Mouse (Mus musculus): ENCODE results near the gene Sptssa. TPM values are rescaled to one million over a fixed set of nuclear protein-coding genes. Genes with fewer than 3 reads are reported as not detected.

The Sptssa gene
- polyA plus RNA-seq, 1 experiment: 0.14 TPM

- H3K4me1 ChIP-seq (ENCODE audit: control insufficient read depth): no peaks in the 10 kb centered on the region
- peaks cover 14% of the 10 kb centered on the region for H3K36me3 ChIP-seq (ENCODE audit: control insufficient read depth)
- no peak overlapping the region for H3K4me3 ChIP-seq (replicated peaks)
- TF ChIP-seq GATA1 (IDR thresholded peaks at IDR 0.05; ENCODE audit: low read length) (no peak), TAL1 (IDR thresholded peaks at IDR 0.05; ENCODE audit: low read length) (no peak)
- H3K9me3 ChIP-seq (ENCODE audit: control insufficient read depth, low read length): no peaks in the 10 kb centered on the region
- H3K27me3 ChIP-seq (ENCODE audit: control insufficient read depth): no peaks in the 10 kb centered on the region
Observed at GRCm38 (mm10) chr12:54643320-54643892, 13.0 kb downstream of the Sptssa start.

- Histone ChIP-seq H3K4me3 (replicated peaks) (no peak overlapping the region), H3K36me3 (ENCODE audit: control insufficient read depth) (peaks cover 4% of the 10 kb centered on the region), H3K4me1 (ENCODE audit: control insufficient read depth) (no peaks in the 10 kb centered on the region), H3K9me3 (ENCODE audit: control insufficient read depth, low read length) (no peaks in the 10 kb centered on the region), H3K27me3 (ENCODE audit: control insufficient read depth) (no peaks in the 10 kb centered on the region)
- no peak for TF ChIP-seq GATA1 (IDR thresholded peaks at IDR 0.05; ENCODE audit: low read length)
- TF ChIP-seq TAL1 (IDR thresholded peaks at IDR 0.05; ENCODE audit: low read length): no peak
Observed at GRCm38 (mm10) chr12:54641374-54641773, 15.0 kb downstream of the Sptssa start.

GRCm38 (mm10) chr12:54640259-54640658 lies 16.1 kb downstream of the Sptssa start:
- Histone ChIP-seq H3K4me1 (ENCODE audit: control insufficient read depth) (no peaks in the 10 kb centered on the region), H3K9me3 (ENCODE audit: control insufficient read depth, low read length) (no peaks in the 10 kb centered on the region), H3K36me3 (ENCODE audit: control insufficient read depth) (no peaks in the 10 kb centered on the region), H3K27me3 (ENCODE audit: control insufficient read depth) (no peaks in the 10 kb centered on the region), H3K4me3 (replicated peaks) (no peak overlapping the region)
- no peak for TF ChIP-seq GATA1 (IDR thresholded peaks at IDR 0.05; ENCODE audit: low read length)
- no peak for TF ChIP-seq TAL1 (IDR thresholded peaks at IDR 0.05; ENCODE audit: low read length)

GRCm38 (mm10) chr12:54637033-54637432 lies 19.3 kb downstream of the Sptssa start:
- no peaks in the 10 kb centered on the region for H3K27me3 ChIP-seq (ENCODE audit: control insufficient read depth)
- no peaks in the 10 kb centered on the region for H3K36me3 ChIP-seq (ENCODE audit: control insufficient read depth)
- TF ChIP-seq TAL1 (IDR thresholded peaks at IDR 0.05; ENCODE audit: low read length) (no peak), GATA1 (IDR thresholded peaks at IDR 0.05; ENCODE audit: low read length) (no peak)
- H3K9me3 ChIP-seq (ENCODE audit: control insufficient read depth, low read length): no peaks in the 10 kb centered on the region
- no peaks in the 10 kb centered on the region for H3K4me1 ChIP-seq (ENCODE audit: control insufficient read depth)
- H3K4me3 ChIP-seq (replicated peaks): no peak overlapping the region

GRCm38 (mm10) chr12:54632141-54632540 lies 24.2 kb downstream of the Sptssa start:
- TF ChIP-seq TAL1 (IDR thresholded peaks at IDR 0.05; ENCODE audit: low read length): no peak
- no peaks in the 10 kb centered on the region for H3K27me3 ChIP-seq (ENCODE audit: control insufficient read depth)
- H3K4me3 ChIP-seq (replicated peaks): no peak overlapping the region
- H3K36me3 ChIP-seq (ENCODE audit: control insufficient read depth): no peaks in the 10 kb centered on the region
- no peaks in the 10 kb centered on the region for H3K9me3 ChIP-seq (ENCODE audit: control insufficient read depth, low read length)
- no peaks in the 10 kb centered on the region for H3K4me1 ChIP-seq (ENCODE audit: control insufficient read depth)

GRCm38 (mm10) chr12:54621942-54622341 lies 34.4 kb downstream of the Sptssa start:
- no peaks in the 10 kb centered on the region for H3K4me1 ChIP-seq (ENCODE audit: control insufficient read depth)
- no peaks in the 10 kb centered on the region for H3K27me3 ChIP-seq (ENCODE audit: control insufficient read depth)
- no peaks in the 10 kb centered on the region for H3K36me3 ChIP-seq (ENCODE audit: control insufficient read depth)
- peaks cover 5% of the 10 kb centered on the region; the same call in 1 of the 2 replicates for H3K9me3 ChIP-seq (ENCODE audit: control insufficient read depth, low read length)
- TF ChIP-seq TAL1 (IDR thresholded peaks at IDR 0.05; ENCODE audit: low read length) (no peak), GATA1 (IDR thresholded peaks at IDR 0.05; ENCODE audit: low read length) (no peak)
- H3K4me3 ChIP-seq (replicated peaks): no peak overlapping the region

- Histone ChIP-seq H3K36me3 (ENCODE audit: control insufficient read depth) (no peaks in the 10 kb centered on the region), H3K4me1 (ENCODE audit: control insufficient read depth) (no peaks in the 10 kb centered on the region), H3K27me3 (ENCODE audit: control insufficient read depth) (no peaks in the 10 kb centered on the region), H3K4me3 (replicated peaks) (no peak overlapping the region), H3K9me3 (ENCODE audit: control insufficient read depth, low read length) (peaks cover 5% of the 10 kb centered on the region; the same call in 1 of the 2 replicates)
- TF ChIP-seq GATA1 (IDR thresholded peaks at IDR 0.05; ENCODE audit: low read length) (no peak), TAL1 (IDR thresholded peaks at IDR 0.05; ENCODE audit: low read length) (no peak)
Observed at GRCm38 (mm10) chr12:54620042-54620705, 36.2 kb downstream of the Sptssa start.

GRCm38 (mm10) chr12:54608988-54609387 lies 47.4 kb downstream of the Sptssa start:
- Histone ChIP-seq H3K4me3 (replicated peaks) (no peak overlapping the region), H3K9me3 (ENCODE audit: control insufficient read depth, low read length) (no peaks in the 10 kb centered on the region), H3K4me1 (ENCODE audit: control insufficient read depth) (no peaks in the 10 kb centered on the region), H3K27me3 (ENCODE audit: control insufficient read depth) (no peaks in the 10 kb centered on the region), H3K36me3 (ENCODE audit: control insufficient read depth) (no peaks in the 10 kb centered on the region)
- TF ChIP-seq GATA1 (IDR thresholded peaks at IDR 0.05; ENCODE audit: low read length) (no peak), TAL1 (IDR thresholded peaks at IDR 0.05; ENCODE audit: low read length) (no peak)

GRCm38 (mm10) chr12:54605203-54605602 lies 51.2 kb downstream of the Sptssa start:
- no peaks in the 10 kb centered on the region for H3K27me3 ChIP-seq (ENCODE audit: control insufficient read depth)
- H3K4me1 ChIP-seq (ENCODE audit: control insufficient read depth): no peaks in the 10 kb centered on the region
- peaks cover 9% of the 10 kb centered on the region for H3K9me3 ChIP-seq (ENCODE audit: control insufficient read depth, low read length)
- TF ChIP-seq TAL1 (IDR thresholded peaks at IDR 0.05; ENCODE audit: low read length): no peak
- no peaks in the 10 kb centered on the region for H3K36me3 ChIP-seq (ENCODE audit: control insufficient read depth)
- no peak overlapping the region for H3K4me3 ChIP-seq (replicated peaks)
